Mouse (Mus musculus) forebrain, embryonic 16.5 days (tissue): Measurements from ENCODE around the gene Pwwp2a. TPM values are rescaled to one million over a fixed set of nuclear protein-coding genes. Genes with fewer than 3 reads are reported as not detected.
A peak's percentile ranks its signal among the peaks of the same experiment; 100 is the strongest.

ENCODE experiments used
- ATAC-seq: fragments of 200-750 bp; cut with Nextera tagmentation; 2 replicates; pipeline ENCODE4 v1.8.0; 2017; ENCODE audit warnings: mild to moderate bottlenecking, moderate library complexity
- H3K27ac ChIP-seq: fragments of 300-500 bp; sonication (generic); 2 replicates; pipeline ENCODE4 v1.5.1; 2014; ENCODE audit warnings: low read length, control low read depth
- H3K27me3 ChIP-seq: fragments of 300-500 bp; sonication (generic); replicated peaks from 2 replicates; pipeline ENCODE4 v1.6.1; 2014; ENCODE audit warnings: low read length; ENCODE audit not compliant: control insufficient read depth, insufficient read depth
- H3K36me3 ChIP-seq: fragments of 300-500 bp; sonication (generic); 2 replicates; pipeline ENCODE4 v1.6.1; 2014; ENCODE audit not compliant: control insufficient read depth, insufficient read depth
- H3K4me1 ChIP-seq: fragments of 300-500 bp; sonication (generic); replicated peaks from 2 replicates; pipeline ENCODE4 v1.6.1; 2014; ENCODE audit warnings: low read length; ENCODE audit not compliant: control insufficient read depth, insufficient read depth
- H3K4me2 ChIP-seq: fragments of 300-500 bp; sonication (generic); 2 replicates; pipeline ENCODE4 v1.6.1; 2014; ENCODE audit warnings: mild to moderate bottlenecking, low read length, control low read depth
- H3K4me3 ChIP-seq: fragments of 300-500 bp; sonication (generic); replicated peaks from 2 replicates; pipeline ENCODE4 v1.5.1; 2014; ENCODE audit warnings: mild to moderate bottlenecking, low read length, control low read depth
- H3K9ac ChIP-seq: fragments of 300-500 bp; sonication (generic); replicated peaks from 2 replicates; pipeline ENCODE4 v1.6.1; 2014; ENCODE audit warnings: low read depth, low read length, control low read depth
- H3K9me3 ChIP-seq: fragments of 300-500 bp; sonication (generic); 2 replicates; pipeline ENCODE4 v1.6.1; 2016; ENCODE audit warnings: low read length; ENCODE audit not compliant: control insufficient read depth
- WGBS: fragments of 180-500 bp; shearing (Covaris S2); extraction: QIAGEN DNeasy Blood & Tissue Kit; methylation state at CpG from one replicate; pipeline ENCODE4 v1.1.7; 2014; 5-methylcytosine and 5-hydroxymethylcytosine counted together
- polyA plus RNA-seq: library from polyadenylated mRNA; unstranded; fragments of >200 nt; fragmentation: Nextera tagmentation; extraction: Ambion mirVana; gene quantifications from 2 replicates; pipeline ENCODE4 v1.2.1, GENCODE M21; 2015

Pwwp2a gene
- polyA plus RNA-seq, 1 experiment from 2014 or later = 26.7 TPM

DNA sequence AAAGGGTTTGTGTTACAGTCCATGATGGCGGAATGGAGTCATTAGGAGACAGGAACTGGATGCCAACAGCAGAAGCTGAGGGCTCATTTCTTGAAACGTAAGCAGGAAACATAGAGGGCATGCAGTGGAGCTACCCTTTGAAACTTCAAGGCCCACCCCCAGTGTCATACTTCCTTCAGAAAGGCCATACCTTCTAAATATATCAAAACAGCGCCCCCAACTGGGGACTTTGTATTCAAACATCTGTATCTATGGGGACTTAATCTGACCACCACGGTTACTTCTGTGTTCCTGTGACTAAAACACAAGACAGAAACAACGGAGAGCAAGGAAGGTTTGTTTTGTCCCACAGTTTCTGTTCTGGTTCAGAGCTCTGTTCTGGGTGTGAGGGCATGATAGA, 73.6 kb downstream of the Pwwp2a start:
- no peaks in the 10 kb centered on the region for H3K9me3 ChIP-seq
- H3K27ac ChIP-seq = no peak overlapping the region
- no peak overlapping the region for H3K4me3 ChIP-seq
- peaks cover 9% of the 10 kb centered on the region; the same call in 1 of the 2 replicates for H3K27me3 ChIP-seq
- ATAC-seq = no peak
- H3K36me3 ChIP-seq = no peaks in the 10 kb centered on the region
- 72% methylated on average over 5 of the region's 5 CpGs for WGBS
- no peaks in the 10 kb centered on the region for H3K4me1 ChIP-seq
- no peak overlapping the region for H3K4me2 ChIP-seq
- H3K9ac ChIP-seq = no peak overlapping the region

DNA sequence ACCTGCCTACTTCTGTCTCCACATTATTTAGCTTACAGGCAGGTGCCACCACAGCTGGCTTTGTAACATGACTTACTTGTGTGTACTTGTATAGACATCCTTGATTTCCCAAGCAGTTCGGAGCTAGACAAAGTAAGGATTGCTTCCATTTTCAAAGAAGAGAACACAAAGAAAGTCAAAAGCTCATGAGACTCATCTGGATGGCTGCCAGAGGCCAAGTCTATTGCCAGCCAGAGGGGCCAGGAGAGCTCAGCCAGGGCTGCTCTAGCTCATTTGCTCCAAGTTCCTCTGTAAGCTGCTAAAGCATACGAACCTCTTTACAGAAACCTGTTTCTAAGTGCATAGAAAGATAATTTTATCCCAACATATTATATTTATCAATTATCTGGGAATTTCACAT, 76.6 kb downstream of the Pwwp2a start:
- WGBS = 48% methylated on average over 2 of the region's 2 CpGs
- Histone ChIP-seq H3K9ac (no peak overlapping the region), H3K36me3 (no peaks in the 10 kb centered on the region), H3K27ac (no peak overlapping the region), H3K27me3 (peaks cover 9% of the 10 kb centered on the region), H3K4me3 (no peak overlapping the region), H3K4me1 (no peaks in the 10 kb centered on the region), H3K9me3 (no peaks in the 10 kb centered on the region), H3K4me2 (no peak overlapping the region)
- ATAC-seq = no peak

DNA sequence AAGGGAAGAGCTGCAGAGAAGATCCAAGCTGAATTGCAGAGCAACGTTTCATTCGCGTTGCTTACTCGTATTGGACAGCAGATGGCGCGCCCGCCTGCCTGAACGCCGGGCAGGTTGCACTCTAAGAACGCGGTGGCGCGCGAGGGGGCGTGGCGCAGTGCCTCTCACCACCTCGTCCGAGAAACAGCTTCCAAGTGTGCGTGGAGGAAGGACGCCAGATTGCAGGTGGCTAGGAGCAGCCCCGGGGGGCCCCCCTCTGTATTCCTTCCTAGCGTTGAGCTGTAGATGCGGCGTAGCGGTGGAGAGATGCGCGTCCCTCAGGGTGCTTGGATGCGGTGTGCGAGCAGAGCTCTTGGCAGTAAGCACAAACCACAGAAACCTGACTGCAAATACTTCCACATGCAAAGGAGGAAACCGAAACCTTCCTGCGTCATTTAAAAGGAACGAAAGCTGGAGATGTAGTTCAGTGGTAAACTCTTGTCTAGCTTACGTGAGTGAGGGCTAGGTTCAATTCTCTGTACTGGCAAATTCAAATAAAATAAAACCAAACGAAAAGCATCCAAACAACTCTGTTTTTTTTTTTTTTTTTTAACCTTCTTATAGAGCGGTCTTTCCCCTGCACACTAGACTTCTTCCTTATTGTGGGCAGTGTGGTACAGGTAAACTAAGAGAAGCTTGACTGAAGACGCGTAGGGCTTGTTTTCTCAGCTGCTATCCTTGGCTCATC, 85.3 kb downstream of the Pwwp2a start:
- peak overlapping the region; percentile 73 for H3K4me2 ChIP-seq
- H3K9ac ChIP-seq = peak overlapping the region; percentile 57
- H3K4me1 ChIP-seq = no peaks in the 10 kb centered on the region
- no peaks in the 10 kb centered on the region for H3K36me3 ChIP-seq
- no peak overlapping the region for H3K27ac ChIP-seq
- no peaks in the 10 kb centered on the region for H3K9me3 ChIP-seq
- peak; percentile 95 for ATAC-seq
- peaks cover 3% of the 10 kb centered on the region; the same call in 1 of the 2 replicates for H3K27me3 ChIP-seq
- WGBS = 5% methylated on average over 37 of the region's 37 CpGs
- H3K4me3 ChIP-seq = peak overlapping the region; percentile 60

DNA sequence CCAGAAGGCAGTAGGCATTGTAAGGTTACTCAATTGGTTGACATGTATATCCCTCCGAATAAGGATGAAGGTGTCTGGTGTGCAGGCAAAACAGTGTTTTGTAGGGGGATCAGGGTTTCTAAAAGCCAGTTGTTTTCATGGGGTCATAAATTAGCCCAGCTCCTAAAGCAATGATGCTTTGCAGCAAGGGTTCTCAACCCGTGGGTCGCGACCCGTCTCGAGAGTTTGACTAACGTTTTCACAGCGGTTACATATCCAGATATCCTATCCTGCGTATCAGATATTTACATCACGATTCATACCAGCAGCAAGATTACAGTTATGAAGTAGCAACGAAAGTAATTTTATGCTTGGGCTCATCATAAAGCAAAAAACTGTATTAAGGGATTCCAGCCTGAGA, 86.0 kb downstream of the Pwwp2a start:
- 71% methylated on average over 11 of the region's 11 CpGs for WGBS
- ATAC-seq = no peak

DNA sequence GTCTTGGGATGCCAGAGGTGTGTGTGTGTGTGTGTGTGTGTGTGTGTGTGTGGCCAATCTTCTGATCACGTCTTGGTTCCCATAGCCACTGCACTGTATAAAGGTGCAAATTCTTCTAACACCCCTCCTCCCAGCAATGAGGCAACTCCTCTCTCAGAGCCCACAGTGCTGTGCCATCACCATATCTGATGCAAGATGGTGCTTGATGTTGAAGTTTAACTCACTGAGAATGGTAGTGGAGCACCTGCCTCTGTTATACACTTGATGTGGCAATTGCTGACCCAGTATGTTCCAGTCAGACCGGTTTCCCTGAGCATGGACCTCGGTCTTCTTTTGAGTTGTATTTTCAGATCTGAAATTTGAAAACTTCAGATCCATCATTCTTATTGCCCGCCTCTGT, 88.3 kb downstream of the Pwwp2a start:
- WGBS = 84% methylated on average over 4 of the region's 4 CpGs
- Histone ChIP-seq H3K36me3 (no peaks in the 10 kb centered on the region), H3K4me2 (no peak overlapping the region), H3K4me3 (no peak overlapping the region), H3K9me3 (no peaks in the 10 kb centered on the region), H3K9ac (no peak overlapping the region), H3K27ac (no peak overlapping the region), H3K27me3 (peaks cover 5% of the 10 kb centered on the region), H3K4me1 (no peaks in the 10 kb centered on the region)
- ATAC-seq = no peak

More for the DNA sequence above, 86.0 kb downstream of the Pwwp2a start:
- Histone ChIP-seq H3K27ac (no peak overlapping the region), H3K9me3 (no peaks in the 10 kb centered on the region), H3K9ac (no peak overlapping the region), H3K27me3 (peaks cover 3% of the 10 kb centered on the region; the same call in 1 of the 2 replicates), H3K4me2 (no peak overlapping the region), H3K4me1 (no peaks in the 10 kb centered on the region), H3K4me3 (no peak overlapping the region), H3K36me3 (no peaks in the 10 kb centered on the region)

Other genes starting within 250 kb of the Pwwp2a start
- gene Slu7, start 248.3 kb upstream of the Pwwp2a start, polyA plus RNA-seq = 76.9 and 87.8 TPM in 2 replicates
- gene C1qtnf2, start 207.7 kb upstream of the Pwwp2a start, polyA plus RNA-seq = 5.9 and 6.5 TPM in 2 replicates
- gene Ccnjl, start 153.2 kb upstream of the Pwwp2a start, polyA plus RNA-seq = 9.5 and 13.5 TPM in 2 replicates
- 2.7 and 3.3 TPM in 2 replicates for gene 4933415A04Rik, start 95.0 kb upstream of the Pwwp2a start, polyA plus RNA-seq
- gene Fabp6, start 80.5 kb upstream of the Pwwp2a start, polyA plus RNA-seq = not detected in 2 replicates
- 66.9 and 75.7 TPM in 2 replicates for gene Ttc1, start 66.0 kb downstream of the Pwwp2a start, polyA plus RNA-seq
- gene Adra1b, start 219.2 kb downstream of the Pwwp2a start, polyA plus RNA-seq = 1.6 and 2.8 TPM in 2 replicates